20 mouse cellular contexts compared by ENCODE assay signal in genomic region chr10:8259716-8260115, GRCm38 (mm10).
DNase-seq lines count a peak whose midpoint lies in the region; ATAC-seq and TF ChIP-seq lines count a peak whose summit lies in the region.
"Had no signal": no experiment of that assay in that cellular context is flagged by ENCODE, and none has a peak within 500 bp of the region (broad histone marks: within the 10 kb centered on the region; RNA-seq: fewer than 3 reads in every experiment).

No protein-coding gene starts in this region.

- TF ChIP-seq POLR2A in limb, embryonic 14.5 days (IDR thresholded peaks at IDR 0.05; ENCODE audit: borderline replicate concordance, extremely low read depth, insufficient read depth, insufficient read length), result no peak

- no peaks in the 10 kb centered on the region for H3K9me3 ChIP-seq in limb, embryonic 14.5 days (ENCODE audit: control insufficient read depth, low read length)
- H3K9me3 ChIP-seq: embryonic facial prominence, embryonic 15.5 days; liver, embryonic 12.5 days; neural tube, embryonic 13.5 days had no signal

- WGBS in limb, embryonic 14.5 days, result 11% methylated on average over 4 of the region's 4 CpGs

- peaks cover 31% of the 10 kb centered on the region for H3K4me1 ChIP-seq in limb, embryonic 14.5 days (ENCODE audit: control insufficient read depth, insufficient read depth, low read length)
- H3K4me1 ChIP-seq: embryonic facial prominence, embryonic 15.5 days; liver, embryonic 12.5 days had no signal

- H3K4me3 ChIP-seq in limb, embryonic 14.5 days (replicated peaks; ENCODE audit: low read length), result no peak overlapping the region
- H3K4me3 ChIP-seq: embryonic facial prominence, embryonic 15.5 days; liver, embryonic 12.5 days; neural tube, embryonic 13.5 days had no signal

- no peaks in the 10 kb centered on the region for H3K36me3 ChIP-seq in limb, embryonic 14.5 days (ENCODE audit: control insufficient read depth, insufficient read depth, low read length)
- H3K36me3 ChIP-seq: embryonic facial prominence, embryonic 15.5 days; liver, embryonic 12.5 days; neural tube, embryonic 13.5 days had no signal

- no peaks in the 10 kb centered on the region for H3K27me3 ChIP-seq in limb, embryonic 14.5 days (ENCODE audit: control insufficient read depth, insufficient read depth, low read length)
- H3K27me3 ChIP-seq: embryonic facial prominence, embryonic 15.5 days; liver, embryonic 12.5 days; neural tube, embryonic 13.5 days had no signal

- 0 out of 2 replicates have a peak overlapping the region, but pooled peaks have one; percentile 2 for H3K27ac ChIP-seq in limb, embryonic 14.5 days (replicated peaks; ENCODE audit: low read depth, low read length)
- H3K27ac ChIP-seq: embryonic facial prominence, embryonic 15.5 days; liver, embryonic 12.5 days; neural tube, embryonic 13.5 days; stomach, postnatal 0 days had no signal

- ATAC-seq in limb, embryonic 14.5 days (ENCODE audit: low FRiP score, low read depth), result peak; percentile 81; the same call in 1 of the 2 replicates
- ATAC-seq: forebrain, embryonic 14.5 days; intestine, embryonic 16.5 days; liver, embryonic 12.5 days; midbrain, embryonic 16.5 days had no signal

- intact Hi-C loops in gastrocnemius, postnatal 14 days (cut with DNase I; ENCODE audit: low total_unique reads), result no loop called here

- no peak overlapping the region for H3K4me2 ChIP-seq in limb, embryonic 14.5 days (replicated peaks; ENCODE audit: low read depth, low read length, severe bottlenecking)
- H3K4me2 ChIP-seq: embryonic facial prominence, embryonic 15.5 days; liver, embryonic 12.5 days; neural tube, embryonic 13.5 days had no signal

- H3K9ac ChIP-seq in limb, embryonic 14.5 days (ENCODE audit: low read depth, low read length, severe bottlenecking), result no peak overlapping the region
- H3K9ac ChIP-seq: embryonic facial prominence, embryonic 15.5 days; liver, embryonic 12.5 days; neural tube, embryonic 13.5 days had no signal

- DNase-seq in lung, postnatal 10 days, result peak; percentile 11
- no peak for DNase-seq in lung, adult 18-20 months
- peak; percentile 45 for DNase-seq in embryo, embryonic 11.5 days (ENCODE audit: low read depth, low spot score)
- DNase-seq in kidney, adult 9 months, result peak; percentile 47
- DNase-seq in limb, embryonic 14.5 days (ENCODE audit: low spot score), result peak; percentile 68
- DNase-seq in right cerebral cortex, postnatal 14 days, result no peak
- DNase-seq in gastrocnemius, postnatal 14 days, result no peak
- no peak for DNase-seq in right cerebral cortex, adult 18-20 months
- DNase-seq: adrenal gland, adult 8-10 months; cerebellum, postnatal 10 days; layer of hippocampus, postnatal 36 days; retina, postnatal 1 day; thymus, postnatal 4 days had no signal

Comparison
In these comparisons a context has a peak if more than half of its experiments do, and no peak if none do; other contexts are left out.
1. DNase-seq: peak in lung, postnatal 10 days (single experiment), embryo, embryonic 11.5 days (single experiment), kidney, adult 9 months (single experiment) and limb, embryonic 14.5 days (single experiment); none in lung, adult 18-20 months (0 of 2), right cerebral cortex, postnatal 14 days (single experiment), gastrocnemius, postnatal 14 days (single experiment) and right cerebral cortex, adult 18-20 months (single experiment).